Mouse (Mus musculus) v-Abl transformed pro-B cells (cell line): Measurements from ENCODE around the gene Col4a4.

Experiments
- in situ Hi-C, 2 experiments: fragments of 400-800 bp; cut with MboI; formaldehyde crosslinking; loops; one replicate each; pipeline ENCODE4 v1.15.1; 2025; ENCODE audit not compliant: unreplicated experiment in 2 of 2

Col4a4 gene

DNA sequence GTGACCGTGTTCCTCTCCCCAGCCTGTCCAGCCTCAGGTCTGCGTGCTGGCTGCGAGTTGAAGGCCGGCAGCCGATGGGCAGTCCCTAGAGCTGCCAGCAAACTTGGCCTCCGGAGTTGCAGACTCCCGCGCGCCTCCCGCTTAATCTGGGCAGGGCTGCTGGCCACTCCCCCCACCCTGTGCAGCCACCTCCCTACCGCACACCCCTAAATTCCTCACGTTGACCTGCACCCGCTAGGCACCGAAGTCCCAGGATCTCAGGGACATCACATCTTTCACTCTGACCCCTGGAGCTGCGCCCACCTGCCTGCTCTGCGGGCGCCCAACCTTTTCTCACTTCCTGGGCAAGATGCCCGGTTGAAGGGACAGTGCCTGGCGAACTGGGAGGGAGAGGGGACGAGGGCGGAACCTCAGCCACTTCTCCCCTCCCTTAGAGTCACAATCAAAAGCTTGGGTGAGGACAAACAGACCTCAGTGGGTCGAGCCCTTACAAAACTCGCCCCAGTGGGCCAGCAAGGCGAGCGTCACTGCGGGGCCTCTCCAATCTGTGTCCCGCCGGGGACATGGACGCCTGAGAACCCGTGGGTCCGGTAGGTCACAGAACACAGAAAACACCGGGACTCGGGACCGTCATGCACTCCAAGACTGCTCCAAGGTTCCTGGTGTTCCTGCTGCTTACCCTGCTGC is at the start of gene Col4a4, which contains the start of gene Col4a3:
TSS of gene Col4a4 (minus strand) at position 137 of the 687 bp plus-strand sequence.
TSS of gene Col4a3 (plus strand) at position 209 of the 687 bp plus-strand sequence.
- in situ Hi-C loops, result no loop called here

GRCm38 (mm10) chr1:82636321-82636720 is 49.7 kb upstream of the Col4a4 start:
- in situ Hi-C loops, result no loop called here

DNA sequence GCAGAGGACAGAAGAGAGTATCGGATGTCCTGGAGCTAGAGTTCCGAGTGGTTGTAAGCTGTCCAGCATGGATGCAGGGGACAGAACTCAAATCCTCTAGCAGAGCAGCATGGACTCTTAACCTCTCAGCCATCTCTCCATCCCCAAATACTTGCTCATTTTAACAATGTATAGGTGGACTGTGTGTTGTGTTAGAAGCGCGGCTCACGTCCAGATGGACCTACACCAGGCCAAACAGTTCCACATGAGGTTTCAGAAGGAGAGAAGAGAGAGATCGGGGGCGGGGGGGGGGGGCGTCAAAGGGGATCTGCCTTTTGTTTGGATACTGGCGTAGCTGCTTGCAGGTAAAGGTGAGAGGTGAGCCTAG is 48.6 kb upstream of the Col4a4 start:
- in situ Hi-C loops, result no loop called here

DNA sequence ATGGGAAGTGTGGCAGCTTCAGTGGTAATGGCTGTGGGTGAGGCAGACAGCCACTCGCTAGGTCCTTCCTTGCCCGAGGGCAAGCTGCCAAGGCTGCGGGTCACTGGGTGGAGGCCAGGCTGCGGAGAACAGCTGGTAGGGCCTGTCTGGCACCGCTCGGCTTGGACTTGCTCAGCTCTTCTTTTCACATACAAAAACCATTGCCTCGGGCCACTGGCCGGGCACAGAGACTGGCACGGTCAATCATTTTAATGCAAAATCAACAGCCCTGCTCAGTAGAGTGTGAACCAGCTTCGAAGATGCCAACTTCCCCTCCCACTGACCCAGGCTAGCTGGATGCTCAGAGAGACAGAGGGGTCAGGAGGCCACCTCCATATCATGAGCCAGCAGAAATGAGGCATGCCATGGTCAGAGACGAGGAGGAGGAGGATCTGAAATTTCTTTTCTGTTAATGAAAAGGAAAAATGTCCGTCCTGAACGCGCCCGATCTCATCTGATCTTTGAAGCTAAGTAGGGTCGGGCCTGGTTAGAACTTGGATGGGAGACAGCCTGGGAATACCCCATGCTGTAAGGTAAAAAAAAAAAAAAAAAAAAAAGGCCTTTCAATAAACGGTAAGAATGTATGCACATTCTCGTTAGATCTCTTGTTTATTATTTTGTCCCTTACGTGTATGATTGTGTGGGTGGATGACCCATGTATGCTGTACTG is 48.0 kb upstream of the Col4a4 start:
- in situ Hi-C loops, result no loop called here

DNA sequence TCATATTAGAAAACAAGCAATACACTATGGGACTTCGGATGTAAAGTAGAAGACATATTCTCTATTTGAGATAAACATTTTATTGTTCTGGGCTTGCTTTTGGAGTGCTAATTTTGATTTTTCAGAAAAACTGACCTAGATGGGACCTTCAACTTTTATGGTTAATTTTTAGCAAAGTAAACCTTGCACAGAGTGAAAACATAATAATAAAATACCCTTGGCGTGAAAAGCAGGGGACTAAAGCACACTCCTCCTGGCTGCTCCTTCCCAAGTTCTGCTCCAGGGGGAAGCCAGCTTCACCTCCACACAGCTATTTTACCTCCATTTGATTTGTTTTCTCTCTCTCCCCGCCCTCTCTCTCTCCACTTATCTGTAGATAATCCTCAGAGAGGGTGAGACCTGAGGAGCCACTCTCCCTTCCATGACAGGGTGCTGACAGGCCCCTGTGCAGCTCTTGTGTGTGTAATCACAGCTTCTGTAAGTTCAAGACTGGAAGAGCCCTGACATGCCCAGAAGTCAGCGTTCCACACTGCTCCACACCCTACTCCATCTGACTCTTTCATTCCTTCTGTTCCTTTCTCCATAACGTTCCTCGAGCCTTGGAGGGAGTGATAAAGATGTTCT is 44.6 kb upstream of the Col4a4 start:
- in situ Hi-C loops, result no loop called here

DNA sequence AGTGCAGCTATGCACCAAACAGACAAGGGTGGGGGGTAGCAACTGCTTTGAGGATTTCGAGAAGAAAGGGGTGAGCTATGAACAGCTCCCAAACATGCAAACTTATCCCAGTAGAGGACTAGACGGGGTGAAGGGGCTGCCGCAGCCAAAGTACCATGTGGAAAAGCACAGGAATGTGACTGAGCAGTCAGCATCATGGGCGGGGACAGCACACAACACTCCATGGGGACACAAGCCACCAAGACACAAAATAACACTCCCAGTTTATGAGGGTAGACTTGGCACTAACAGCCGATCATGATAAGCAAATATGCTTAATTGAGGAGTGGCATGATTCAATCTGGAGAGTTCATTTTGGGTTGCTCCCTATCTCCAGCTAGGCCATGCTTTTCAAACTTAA is 42.8 kb upstream of the Col4a4 start:
- in situ Hi-C loops, result no loop called here

- in situ Hi-C loops, result no loop called here
Observed at GRCm38 (mm10) chr1:82627652-82628051, 41.0 kb upstream of the Col4a4 start.

DNA sequence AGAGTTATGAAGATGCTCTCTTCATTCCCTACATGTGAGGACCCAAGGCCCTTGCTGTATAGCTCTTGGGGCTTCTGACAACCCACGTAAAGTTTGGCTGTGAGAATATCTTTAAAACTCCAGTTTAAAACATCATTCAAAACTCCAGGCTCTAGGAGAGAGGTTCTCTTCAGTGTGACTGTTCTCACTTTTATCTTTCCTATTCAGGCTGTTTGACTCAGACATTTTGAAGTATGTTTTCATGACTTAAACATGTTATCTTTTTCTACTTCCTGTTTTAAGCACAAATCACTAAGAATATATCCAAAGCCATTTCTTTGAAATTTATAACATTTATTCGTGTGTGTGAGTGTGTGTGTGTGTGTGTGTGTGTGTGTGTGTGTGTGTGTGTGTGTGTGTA is 38.8 kb upstream of the Col4a4 start:
- in situ Hi-C loops, result no loop called here

- in situ Hi-C loops, result no loop called here
Observed at GRCm38 (mm10) chr1:82624934-82625333, 38.3 kb upstream of the Col4a4 start.

GRCm38 (mm10) chr1:82619981-82620380 is 33.3 kb upstream of the Col4a4 start:
- in situ Hi-C loops, result no loop called here

- in situ Hi-C loops, result no loop called here
Observed at GRCm38 (mm10) chr1:82618592-82618991, 31.9 kb upstream of the Col4a4 start.

GRCm38 (mm10) chr1:82618001-82618400 is 31.4 kb upstream of the Col4a4 start:
- in situ Hi-C loops, result no loop called here

DNA sequence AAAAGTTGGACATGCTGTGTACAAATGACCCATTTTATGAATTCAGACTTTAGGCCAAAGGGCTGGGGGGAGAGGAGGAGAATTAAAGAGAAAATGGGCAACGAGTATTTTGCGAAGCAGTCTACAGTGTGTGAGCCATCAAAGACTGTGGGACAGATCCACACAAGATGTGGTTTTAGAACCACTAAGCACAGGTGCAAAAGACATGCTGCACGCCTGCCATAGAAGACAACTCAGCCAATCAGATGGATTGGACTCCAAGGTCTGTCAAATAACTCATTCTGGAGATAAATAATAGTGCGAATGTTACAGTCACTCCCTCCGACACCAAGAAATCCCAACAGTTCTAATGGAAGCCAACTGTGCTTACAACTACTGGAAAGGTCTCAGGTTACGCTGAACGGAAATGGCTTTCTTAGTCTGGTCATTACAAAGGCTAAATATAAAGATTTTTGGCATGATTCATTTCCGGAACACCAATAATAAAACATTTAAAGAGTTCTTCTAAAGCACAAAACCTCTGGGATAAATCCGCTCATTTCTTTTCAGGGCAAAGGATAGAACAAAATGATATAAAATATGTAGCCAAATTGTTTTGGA is 25.5 kb upstream of the Col4a4 start:
- in situ Hi-C loops, result no loop called here

GRCm38 (mm10) chr1:82608646-82609262 is 22.1 kb upstream of the Col4a4 start:
- in situ Hi-C loops, result no loop called here

GRCm38 (mm10) chr1:82605856-82606255 is 19.2 kb upstream of the Col4a4 start:
- in situ Hi-C loops, result no loop called here

GRCm38 (mm10) chr1:82605347-82605746 is 18.7 kb upstream of the Col4a4 start:
- in situ Hi-C loops, result no loop called here

DNA sequence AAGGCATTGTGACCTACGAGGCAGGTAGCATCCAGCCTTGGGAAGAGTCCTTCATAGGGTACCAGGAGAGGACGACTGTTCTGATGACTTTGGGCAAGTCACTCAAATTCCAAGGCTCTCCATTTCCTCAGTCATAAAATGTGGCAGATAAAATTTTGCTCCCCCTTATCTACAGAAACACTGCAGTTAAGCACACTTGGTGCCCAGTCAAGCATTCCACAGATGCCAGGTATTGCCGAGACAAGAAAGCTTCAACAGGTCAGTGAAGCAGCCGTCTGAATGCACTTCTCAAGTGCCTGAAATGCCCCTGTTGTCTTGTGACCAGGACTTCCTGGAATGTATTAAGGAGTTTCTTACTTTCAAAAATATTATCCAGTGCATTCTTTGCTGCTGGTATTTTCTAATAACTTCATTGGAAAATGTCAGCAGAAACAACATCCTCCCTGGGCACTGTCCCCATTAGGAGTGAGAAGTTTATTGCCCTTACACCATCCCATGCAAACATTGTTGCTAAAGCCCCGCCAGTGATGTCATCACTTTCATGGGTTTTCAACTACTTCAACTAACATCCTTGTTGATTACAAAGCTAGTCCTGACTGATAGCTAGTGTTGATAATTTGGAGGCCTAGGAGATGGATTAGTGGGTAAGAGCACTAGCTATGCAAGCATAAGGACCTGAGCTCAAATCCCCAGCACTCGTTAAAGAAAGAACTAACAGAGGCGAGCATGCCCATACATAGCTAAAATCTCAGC is 16.7 kb upstream of the Col4a4 start:
- in situ Hi-C loops, result no loop called here

DNA sequence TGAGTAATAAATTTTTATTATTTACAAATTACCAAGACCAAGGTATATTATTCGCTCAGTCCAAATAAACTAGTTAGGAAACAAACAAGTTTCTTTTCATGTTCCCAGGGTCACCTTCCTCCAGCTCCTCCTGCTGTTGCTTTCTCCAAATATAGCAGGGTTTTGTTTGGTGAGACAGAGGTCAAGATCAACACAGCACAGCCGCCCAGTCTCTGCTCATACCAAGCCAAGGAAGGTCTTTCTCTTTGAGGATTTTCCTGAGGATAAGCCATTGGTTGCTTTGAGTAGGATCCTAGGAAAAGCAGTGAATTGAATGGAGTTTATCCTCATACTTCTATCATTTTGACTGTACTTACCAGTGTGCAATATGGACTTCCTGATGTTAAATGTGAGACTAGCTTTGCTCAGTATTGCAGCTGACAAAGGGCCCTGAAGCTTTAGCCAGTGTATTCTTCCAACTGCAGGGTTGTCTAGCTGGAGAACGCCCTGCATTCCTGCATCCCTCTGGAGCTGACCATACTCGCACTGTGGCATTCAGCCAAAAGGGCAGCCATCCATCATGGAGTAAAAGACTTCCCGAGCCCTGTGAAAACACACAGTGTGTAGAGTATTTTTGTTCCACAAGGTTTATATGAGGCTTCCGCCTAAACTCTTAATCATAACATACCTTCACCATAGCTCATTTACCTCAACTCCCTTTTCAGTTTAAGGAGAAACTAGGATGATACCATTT is 10.4 kb upstream of the Col4a4 start:
- in situ Hi-C loops, result no loop called here

- in situ Hi-C loops, result no loop called here
Observed at GRCm38 (mm10) chr1:82590266-82590665, 3.6 kb upstream of the Col4a4 start.

DNA sequence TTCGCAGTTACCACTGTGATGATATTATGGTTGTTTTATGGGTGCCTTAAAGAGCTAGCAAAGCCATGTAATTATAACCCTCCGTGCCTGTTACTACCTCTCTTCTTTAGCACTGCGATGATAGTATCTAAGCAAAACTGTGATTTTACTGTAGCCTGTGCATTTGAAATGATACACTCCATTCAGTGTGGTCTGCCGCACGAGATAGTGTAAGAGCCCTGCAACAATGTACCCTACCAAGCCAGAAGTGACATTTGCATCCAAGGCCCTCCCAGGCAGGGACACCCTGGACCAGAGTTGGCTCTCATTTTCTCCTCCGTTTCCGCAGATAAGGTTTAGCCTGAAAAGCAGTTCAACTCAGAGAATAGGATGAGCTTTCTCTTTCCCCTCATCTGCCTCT is 668 bp downstream of the Col4a4 start:
- in situ Hi-C loops, result no loop called here
